Mouse (Mus musculus) intestine, postnatal 0 days (tissue): ENCODE measurements around the gene Tcf25. TPM values are rescaled to one million over a fixed set of nuclear protein-coding genes. Genes with fewer than 3 reads are reported as not detected.

Experiments used
- ATAC-seq: fragments of 200-750 bp; cut with Nextera tagmentation; 2 replicates; pipeline ENCODE4 v1.8.0; 2017; ENCODE audit warnings: mild to moderate bottlenecking, moderate TSS enrichment, moderate library complexity
- H3K27ac ChIP-seq: fragments of 300-500 bp; sonication (generic); 2 replicates; pipeline ENCODE4 v1.5.1; 2014; ENCODE audit warnings: mild to moderate bottlenecking, low read depth, low read length, moderate library complexity
- H3K27me3 ChIP-seq: fragments of 300-500 bp; sonication (generic); replicated peaks from 2 replicates; pipeline ENCODE4 v1.6.1; 2014; ENCODE audit warnings: low read length, mixed read lengths; ENCODE audit not compliant: control insufficient read depth, insufficient read depth
- H3K36me3 ChIP-seq: fragments of 300-500 bp; sonication (generic); 2 replicates; pipeline ENCODE4 v1.6.1; 2014; ENCODE audit warnings: mild to moderate bottlenecking, moderate library complexity; ENCODE audit not compliant: control insufficient read depth, insufficient read depth
- H3K4me1 ChIP-seq: fragments of 300-500 bp; sonication (generic); replicated peaks from 2 replicates; pipeline ENCODE4 v1.6.1; 2014; ENCODE audit warnings: antibody characterized with exemption, low read length, mixed read lengths; ENCODE audit not compliant: control insufficient read depth, insufficient read depth
- H3K4me2 ChIP-seq: fragments of 300-500 bp; sonication (generic); replicated peaks from 2 replicates; pipeline ENCODE4 v1.6.1; 2014; ENCODE audit warnings: low read depth, mild to moderate bottlenecking, moderate library complexity
- H3K4me3 ChIP-seq: fragments of 300-500 bp; sonication (generic); 2 replicates; pipeline ENCODE4 v1.5.1; 2014; ENCODE audit warnings: low read depth, low read length
- H3K9ac ChIP-seq: fragments of 300-500 bp; sonication (generic); 2 replicates; pipeline ENCODE4 v1.6.1; 2014; ENCODE audit warnings: mild to moderate bottlenecking, low read depth, low read length
- H3K9me3 ChIP-seq: fragments of 300-500 bp; sonication (generic); 2 replicates; pipeline ENCODE4 v1.6.1; 2016; ENCODE audit warnings: mixed run types; ENCODE audit not compliant: control insufficient read depth
- CTCF ChIP-seq: sonication (generic); IDR thresholded peaks from 2 replicates; pipeline ENCODE4 v1.5.1; 2016; ENCODE audit warnings: low read depth, mild to moderate bottlenecking, control low read depth, antibody characterized with exemption, moderate library complexity
- WGBS: fragments of 180-500 bp; shearing (Covaris S2); extraction: QIAGEN DNeasy Blood & Tissue Kit; methylation state at CpG from one replicate; pipeline ENCODE4 v1.1.7; 2014; 5-methylcytosine and 5-hydroxymethylcytosine counted together
- polyA plus RNA-seq: library from polyadenylated mRNA; unstranded; fragments of >200 nt; fragmentation: Nextera tagmentation; extraction: Ambion mirVana; gene quantifications from 2 replicates; pipeline ENCODE4 v1.2.1, GENCODE M21; 2015

Gene Tcf25
- polyA plus RNA-seq, 1 experiment from 2014 or later = 147 TPM

DNA sequence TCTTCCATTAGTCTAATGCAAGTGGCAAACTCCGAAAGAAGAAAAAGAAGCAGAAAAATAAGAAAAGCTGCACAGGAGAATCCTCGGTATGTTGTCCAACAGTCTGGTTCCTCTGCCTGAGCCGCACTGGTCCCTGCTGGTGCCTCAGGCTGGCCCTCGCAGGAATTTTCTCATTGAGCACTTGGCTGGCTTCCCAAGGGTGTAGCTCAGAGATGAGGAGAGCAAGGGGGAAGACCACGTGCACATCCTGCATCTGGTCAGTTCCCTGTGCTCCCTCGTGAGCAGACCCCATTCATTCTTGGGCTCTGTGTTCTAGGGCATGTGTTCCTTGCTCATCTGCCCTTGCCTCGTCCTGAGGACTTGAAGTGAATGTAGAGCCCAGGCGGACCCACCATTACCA is 9.0 kb downstream of the Tcf25 start:
- no peak overlapping the region for H3K4me2 ChIP-seq
- no peaks in the 10 kb centered on the region for H3K27me3 ChIP-seq
- no peak overlapping the region for H3K9ac ChIP-seq
- 0 out of 2 replicates have a peak, but pooled peaks cover 4% of the 10 kb centered on the region for H3K4me1 ChIP-seq
- no peak for ATAC-seq
- H3K9me3 ChIP-seq = no peaks in the 10 kb centered on the region
- no peak overlapping the region for H3K27ac ChIP-seq
- no peak overlapping the region for H3K4me3 ChIP-seq
- peaks cover 59% of the 10 kb centered on the region for H3K36me3 ChIP-seq
- no peak for TF ChIP-seq CTCF
- 78% methylated on average over 8 of the region's 8 CpGs for WGBS

DNA sequence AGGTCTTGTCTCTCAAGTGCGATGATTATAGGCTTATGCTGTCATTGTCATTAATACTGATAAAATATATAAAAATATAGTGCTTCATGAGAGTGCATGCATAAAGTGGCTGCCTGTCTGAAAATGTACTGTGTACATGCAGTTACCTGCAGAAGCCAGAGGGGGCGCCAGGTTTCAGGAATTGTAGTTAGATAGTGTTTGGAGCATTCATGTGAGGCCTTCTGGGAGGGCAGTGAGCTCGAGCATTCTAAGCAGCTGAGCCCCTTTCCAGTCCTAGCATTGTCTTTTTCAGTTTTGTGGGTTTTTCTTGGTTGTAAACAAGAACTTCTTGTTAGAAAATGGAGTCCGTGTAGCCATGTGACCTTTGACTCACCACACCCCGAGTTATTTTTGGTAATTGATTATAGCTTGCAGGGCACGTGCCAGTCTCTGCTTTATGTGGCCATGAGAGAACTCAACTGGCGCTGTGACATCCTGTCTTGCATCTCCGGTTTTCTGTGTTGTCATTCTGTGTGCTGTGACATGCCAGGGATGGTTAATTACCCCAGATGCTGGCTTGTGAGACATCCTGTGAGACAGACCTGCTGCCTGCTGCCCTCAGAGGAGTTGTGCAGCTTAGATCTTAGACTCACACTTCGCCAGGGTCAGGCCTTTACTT is 11.5 kb downstream of the Tcf25 start:
- Histone ChIP-seq H3K9me3 (no peaks in the 10 kb centered on the region), H3K9ac (no peak overlapping the region), H3K27ac (peak overlapping the region; percentile 17; the same call in 1 of the 2 replicates), H3K4me2 (no peak overlapping the region), H3K4me3 (no peak overlapping the region), H3K36me3 (peaks cover 84% of the 10 kb centered on the region), H3K4me1 (0 out of 2 replicates have a peak, but pooled peaks cover 4% of the 10 kb centered on the region), H3K27me3 (no peaks in the 10 kb centered on the region)
- ATAC-seq = peak; percentile 19; the same call in 1 of the 2 replicates
- WGBS = 40% methylated on average over 9 of the region's 9 CpGs
- peak; percentile 80 for TF ChIP-seq CTCF

- Histone ChIP-seq H3K27me3 (no peaks in the 10 kb centered on the region), H3K27ac (no peak overlapping the region)
Measured at GRCm38 (mm10) chr8:123387041-123387440, 13.5 kb downstream of the Tcf25 start.

GRCm38 (mm10) chr8:123387801-123388200 is 14.2 kb downstream of the Tcf25 start:
- H3K27ac ChIP-seq = peak overlapping the region; percentile 21; the same call in 1 of the 2 replicates

More at GRCm38 (mm10) chr8:123387041-123387440, 13.5 kb downstream of the Tcf25 start:
- Histone ChIP-seq H3K4me2 (no peak overlapping the region), H3K9me3 (no peaks in the 10 kb centered on the region), H3K9ac (no peak overlapping the region), H3K36me3 (peaks cover 95% of the 10 kb centered on the region), H3K4me3 (no peak overlapping the region), H3K4me1 (0 out of 2 replicates have a peak, but pooled peaks cover 4% of the 10 kb centered on the region)
- ATAC-seq = no peak
- 73% methylated on average over 3 of the region's 3 CpGs for WGBS
- TF ChIP-seq CTCF = no peak

DNA sequence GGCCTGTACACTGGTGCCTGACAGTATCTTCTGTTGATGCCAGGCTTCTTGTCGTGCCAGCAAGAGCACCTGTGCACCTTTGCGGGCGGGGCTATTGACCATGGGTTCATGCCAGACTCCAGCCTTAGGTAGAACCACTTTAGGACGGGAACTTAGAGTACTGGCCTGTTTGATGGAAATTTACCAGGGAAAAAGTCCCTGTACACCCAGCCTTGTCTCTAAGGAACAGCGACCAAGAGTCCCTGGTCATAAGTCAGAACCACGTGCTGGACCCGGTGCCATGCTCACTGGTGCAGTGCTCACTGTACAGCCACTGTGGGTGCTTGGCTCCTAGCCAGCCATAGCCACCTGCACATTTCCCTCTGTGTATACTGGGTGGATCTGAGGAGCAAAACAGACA is 15.5 kb downstream of the Tcf25 start:
- WGBS = 91% methylated on average over 7 of the region's 7 CpGs
- H3K9ac ChIP-seq = no peak overlapping the region
- no peaks in the 10 kb centered on the region for H3K9me3 ChIP-seq
- H3K4me1 ChIP-seq = 0 out of 2 replicates have a peak, but pooled peaks cover 4% of the 10 kb centered on the region
- TF ChIP-seq CTCF = no peak
- no peaks in the 10 kb centered on the region for H3K27me3 ChIP-seq
- H3K4me2 ChIP-seq = no peak overlapping the region
- no peak for ATAC-seq
- no peak overlapping the region for H3K4me3 ChIP-seq
- H3K27ac ChIP-seq = no peak overlapping the region; the same call in 1 of the 2 replicates
- H3K36me3 ChIP-seq = peaks cover 95% of the 10 kb centered on the region

More at GRCm38 (mm10) chr8:123387801-123388200, 14.2 kb downstream of the Tcf25 start:
- H3K4me3 ChIP-seq = no peak overlapping the region
- H3K4me1 ChIP-seq = 0 out of 2 replicates have a peak, but pooled peaks cover 4% of the 10 kb centered on the region
- TF ChIP-seq CTCF = no peak
- no peak for ATAC-seq
- no peak overlapping the region for H3K4me2 ChIP-seq
- no peaks in the 10 kb centered on the region for H3K9me3 ChIP-seq
- H3K9ac ChIP-seq = no peak overlapping the region
- no peaks in the 10 kb centered on the region for H3K27me3 ChIP-seq
- 85% methylated on average over 8 of the region's 8 CpGs for WGBS
- H3K36me3 ChIP-seq = peaks cover 95% of the 10 kb centered on the region

- Histone ChIP-seq H3K4me1 (no peaks in the 10 kb centered on the region), H3K27ac (no peak overlapping the region), H3K4me3 (no peak overlapping the region), H3K9me3 (no peaks in the 10 kb centered on the region), H3K36me3 (peaks cover 97% of the 10 kb centered on the region), H3K27me3 (no peaks in the 10 kb centered on the region), H3K9ac (no peak overlapping the region), H3K4me2 (no peak overlapping the region)
- no peak for TF ChIP-seq CTCF
- WGBS = 93% methylated on average over 13 of the region's 13 CpGs
- ATAC-seq = no peak
Measured at GRCm38 (mm10) chr8:123398308-123398707, 24.8 kb downstream of the Tcf25 start.
